Mouse (Mus musculus) bone marrow, adult 2 months (tissue): ENCODE results near the gene Cpt1c. TPM values are rescaled to one million over a fixed set of nuclear protein-coding genes. Genes with fewer than 3 reads are reported as not detected.

Experiments used
- H3K27ac ChIP-seq: fragments of 200-500 bp; 2 replicates; pipeline ENCODE4 v1.5.1; 2012; ENCODE audit warnings: low read depth, mild to moderate bottlenecking, control low read depth, inconsistent platforms, low read length; ENCODE audit not compliant: control insufficient read depth, poor library complexity, insufficient read depth
- H3K4me1 ChIP-seq: fragments of 200-500 bp; 2 replicates; pipeline ENCODE4 v1.6.1; 2011; ENCODE audit warnings: low read length; ENCODE audit not compliant: control insufficient read depth, insufficient read depth
- H3K4me3 ChIP-seq: fragments of 200-500 bp; replicated peaks from 2 replicates; pipeline ENCODE3; 2011; ENCODE audit warnings: mild to moderate bottlenecking, low read depth, low read length, control low read depth; ENCODE audit not compliant: control insufficient read depth
- CTCF ChIP-seq: fragments of 200-500 bp; IDR thresholded peaks from 2 replicates; pipeline ENCODE4 v1.5.1; 2011; ENCODE audit warnings: low read length, control low read depth; ENCODE audit not compliant: control insufficient read depth, insufficient read depth
- POLR2A ChIP-seq: fragments of 200-500 bp; IDR thresholded peaks from 2 replicates; pipeline ENCODE4 v1.6.1; 2011; ENCODE audit warnings: low read depth, mild to moderate bottlenecking, control low read depth, low read length, borderline replicate concordance; ENCODE audit not compliant: control insufficient read depth
- WGBS: fragments of 180-500 bp; shearing (Covaris S2); methylation state at CpG from one replicate; pipeline ENCODE4 v1.1.7; 2018; 5-methylcytosine and 5-hydroxymethylcytosine counted together
- polyA plus RNA-seq: library from polyadenylated mRNA; stranded (reverse); fragments of >200 nt; gene quantifications from 2 replicates; pipeline ENCODE4 v1.2.4, GENCODE M21; 2011; ENCODE audit warnings: low replicate concordance; ENCODE audit not compliant: missing spikeins, insufficient read depth, insufficient read length

Gene Cpt1c
- polyA plus RNA-seq, 1 experiment, result 6.5 TPM

- Histone ChIP-seq H3K27ac (no peak overlapping the region), H3K4me3 (no peak overlapping the region), H3K4me1 (peaks cover 1% of the 10 kb centered on the region; the same call in 1 of the 2 replicates)
- WGBS, result 56% methylated on average over 5 of the region's 5 CpGs
- TF ChIP-seq POLR2A (no peak), CTCF (no peak)
Observed at GRCm38 (mm10) chr7:44962831-44963230, 11.8 kb downstream of the Cpt1c start.

- H3K4me3 ChIP-seq, result no peak overlapping the region
- TF ChIP-seq CTCF (no peak), POLR2A (no peak)
- 72% methylated on average over 8 of the region's 8 CpGs for WGBS
- peaks cover 1% of the 10 kb centered on the region; the same call in 1 of the 2 replicates for H3K4me1 ChIP-seq
- no peak overlapping the region for H3K27ac ChIP-seq
Observed at GRCm38 (mm10) chr7:44962337-44962736, 12.3 kb downstream of the Cpt1c start.

- no peak overlapping the region for H3K27ac ChIP-seq
- TF ChIP-seq CTCF (no peak), POLR2A (no peak)
- H3K4me1 ChIP-seq, result peaks cover 1% of the 10 kb centered on the region; the same call in 1 of the 2 replicates
- 79% methylated on average over 13 of the region's 13 CpGs for WGBS
- no peak overlapping the region for H3K4me3 ChIP-seq
Observed at GRCm38 (mm10) chr7:44960512-44960910, 14.1 kb downstream of the Cpt1c start.

- Histone ChIP-seq H3K4me1 (peaks cover 1% of the 10 kb centered on the region; the same call in 1 of the 2 replicates), H3K4me3 (no peak overlapping the region), H3K27ac (no peak overlapping the region)
- no peak for TF ChIP-seq POLR2A
- TF ChIP-seq CTCF, result no peak
- 61% methylated on average over 10 of the region's 10 CpGs for WGBS
Observed at GRCm38 (mm10) chr7:44959874-44960511, 14.7 kb downstream of the Cpt1c start.

- 78% methylated on average over 8 of the region's 8 CpGs for WGBS
- TF ChIP-seq POLR2A (no peak), CTCF (no peak)
- H3K27ac ChIP-seq, result no peak overlapping the region
- peaks cover 1% of the 10 kb centered on the region; the same call in 1 of the 2 replicates for H3K4me1 ChIP-seq
- H3K4me3 ChIP-seq, result no peak overlapping the region
Observed at GRCm38 (mm10) chr7:44959281-44959680, 15.4 kb downstream of the Cpt1c start.

- peak; percentile 41; the same call in 1 of the 2 replicates for TF ChIP-seq CTCF
- no peak for TF ChIP-seq POLR2A
- no peak overlapping the region for H3K27ac ChIP-seq
- peaks cover 1% of the 10 kb centered on the region; the same call in 1 of the 2 replicates for H3K4me1 ChIP-seq
- 28% methylated on average over 7 of the region's 7 CpGs for WGBS
- H3K4me3 ChIP-seq, result no peak overlapping the region
Observed at GRCm38 (mm10) chr7:44958208-44958607, 16.4 kb downstream of the Cpt1c start.

GRCm38 (mm10) chr7:44957183-44957835, 17.3 kb downstream of the Cpt1c start:
- TF ChIP-seq CTCF (no peak), POLR2A (no peak)
- peaks cover 5% of the 10 kb centered on the region; the same call in 1 of the 2 replicates for H3K4me1 ChIP-seq
- no peak overlapping the region for H3K4me3 ChIP-seq
- no peak overlapping the region for H3K27ac ChIP-seq
- 85% methylated on average over 20 of the region's 20 CpGs for WGBS

GRCm38 (mm10) chr7:44956266-44956665, 18.4 kb downstream of the Cpt1c start:
- peaks cover 7% of the 10 kb centered on the region for H3K4me1 ChIP-seq
- 80% methylated on average over 6 of the region's 6 CpGs for WGBS
- TF ChIP-seq POLR2A, result no peak
- TF ChIP-seq CTCF, result no peak
- H3K4me3 ChIP-seq, result no peak overlapping the region
- H3K27ac ChIP-seq, result no peak overlapping the region
